Mouse (Mus musculus): ENCODE measurements around the gene Ssr1. TPM values are rescaled to one million over a fixed set of nuclear protein-coding genes. Genes with fewer than 3 reads are reported as not detected.
A peak's percentile ranks its signal among the peaks of the same experiment; 100 is the strongest.

Ssr1 gene
- total RNA-seq, 2 experiments from 2014 or later = 82.1 to 93.6 TPM

- DNase-seq (ENCODE audit: low spot score in 2 of 2) = no peak
Measured at GRCm38 (mm10) chr13:37952981-37953380, 41.0 kb downstream of the Ssr1 start.

- peak; percentile 49 to 85 for DNase-seq (ENCODE audit: low spot score in 2 of 2)
Measured at GRCm38 (mm10) chr13:37946734-37947133, 47.3 kb downstream of the Ssr1 start.

GRCm38 (mm10) chr13:37945392-37945791 lies 48.6 kb downstream of the Ssr1 start:
- no peak for DNase-seq (ENCODE audit: low spot score in 2 of 2)

- peak in 1 of 2 experiments; percentile 49 for DNase-seq (ENCODE audit: low spot score in 2 of 2)
Measured at GRCm38 (mm10) chr13:37944306-37944705, 49.7 kb downstream of the Ssr1 start.

GRCm38 (mm10) chr13:37943466-37943865 lies 50.6 kb downstream of the Ssr1 start:
- DNase-seq (ENCODE audit: low spot score in 2 of 2) = no peak

GRCm38 (mm10) chr13:37942887-37943331 lies 51.1 kb downstream of the Ssr1 start:
- DNase-seq (ENCODE audit: low spot score in 2 of 2) = no peak

- DNase-seq (ENCODE audit: low spot score in 2 of 2) = no peak
Measured at GRCm38 (mm10) chr13:37941950-37942886, 51.8 kb downstream of the Ssr1 start.

- DNase-seq (ENCODE audit: low spot score in 2 of 2) = no peak
Measured at GRCm38 (mm10) chr13:37941138-37941645, 52.8 kb downstream of the Ssr1 start.

- DNase-seq (ENCODE audit: low spot score in 2 of 2) = no peak
Measured at GRCm38 (mm10) chr13:37940649-37941048, 53.4 kb downstream of the Ssr1 start.

GRCm38 (mm10) chr13:37940167-37940566 lies 53.9 kb downstream of the Ssr1 start:
- no peak for DNase-seq (ENCODE audit: low spot score in 2 of 2)

GRCm38 (mm10) chr13:37936351-37936750 lies 57.7 kb downstream of the Ssr1 start:
- no peak for DNase-seq (ENCODE audit: low spot score in 2 of 2)

GRCm38 (mm10) chr13:37934920-37935319 lies 59.1 kb downstream of the Ssr1 start:
- DNase-seq (ENCODE audit: low spot score in 2 of 2) = no peak

GRCm38 (mm10) chr13:37934075-37934474 lies 59.9 kb downstream of the Ssr1 start:
- DNase-seq (ENCODE audit: low spot score in 2 of 2) = no peak

- no peak for DNase-seq (ENCODE audit: low spot score in 2 of 2)
Measured at GRCm38 (mm10) chr13:37931210-37931922, 62.7 kb downstream of the Ssr1 start.

GRCm38 (mm10) chr13:37930621-37931020 lies 63.4 kb downstream of the Ssr1 start:
- no peak for DNase-seq (ENCODE audit: low spot score in 2 of 2)

- no peak for DNase-seq (ENCODE audit: low spot score in 2 of 2)
Measured at GRCm38 (mm10) chr13:37930091-37930490, 63.9 kb downstream of the Ssr1 start.

GRCm38 (mm10) chr13:37929532-37929931 lies 64.5 kb downstream of the Ssr1 start:
- no peak for DNase-seq (ENCODE audit: low spot score in 2 of 2)

- DNase-seq (ENCODE audit: low spot score in 2 of 2) = no peak
Measured at GRCm38 (mm10) chr13:37926394-37926793, 67.6 kb downstream of the Ssr1 start.

GRCm38 (mm10) chr13:37924461-37924948 lies 69.5 kb downstream of the Ssr1 start:
- DNase-seq (ENCODE audit: low spot score in 2 of 2) = no peak

GRCm38 (mm10) chr13:37923643-37924460 lies 70.2 kb downstream of the Ssr1 start:
- no peak for DNase-seq (ENCODE audit: low spot score in 2 of 2)

GRCm38 (mm10) chr13:37923091-37923490 lies 70.9 kb downstream of the Ssr1 start:
- DNase-seq (ENCODE audit: low spot score in 2 of 2) = no peak
